Mouse (Mus musculus): ENCODE measurements around the gene Ptprn2.

Ptprn2 gene

GRCm38 (mm10) chr12:116975547-116975946 lies 490.0 kb downstream of the Ptprn2 start:
- DNase-seq (ENCODE audit: low spot score in 2 of 2) = no peak

DNA sequence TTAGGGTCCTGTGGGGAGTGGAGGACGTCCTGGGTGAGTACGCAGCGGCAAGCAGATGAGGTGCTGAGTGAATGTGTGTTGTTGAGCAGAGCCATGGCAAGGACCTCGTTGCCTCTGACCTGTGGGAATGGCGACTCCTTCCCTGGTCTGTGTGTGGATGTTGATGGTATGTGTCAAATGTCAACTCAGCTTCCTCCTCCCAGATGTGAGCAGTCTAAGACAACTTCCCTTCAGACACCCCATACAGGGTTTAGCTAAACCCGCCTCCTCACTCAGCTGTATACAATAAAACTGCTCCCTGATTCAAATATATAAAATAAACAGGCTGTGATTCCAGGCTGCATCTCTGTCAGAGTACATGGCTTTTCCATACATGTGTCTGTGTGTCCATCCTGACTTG lies 491.5 kb downstream of the Ptprn2 start:
- no peak for DNase-seq (ENCODE audit: low spot score in 2 of 2)

GRCm38 (mm10) chr12:116978201-116978600 lies 492.7 kb downstream of the Ptprn2 start:
- no peak for DNase-seq (ENCODE audit: low spot score in 2 of 2)

GRCm38 (mm10) chr12:116981315-116981714 lies 495.8 kb downstream of the Ptprn2 start:
- DNase-seq (ENCODE audit: low spot score in 2 of 2) = peak in 1 of 2 experiments; percentile 5

GRCm38 (mm10) chr12:116989144-116989543 lies 503.6 kb downstream of the Ptprn2 start:
- no peak for DNase-seq (ENCODE audit: low spot score in 2 of 2)

- no peak for DNase-seq (ENCODE audit: low spot score in 2 of 2)
These were observed 516.1 kb downstream of the Ptprn2 start for GRCm38 (mm10) chr12:117001546-117002148.

DNA sequence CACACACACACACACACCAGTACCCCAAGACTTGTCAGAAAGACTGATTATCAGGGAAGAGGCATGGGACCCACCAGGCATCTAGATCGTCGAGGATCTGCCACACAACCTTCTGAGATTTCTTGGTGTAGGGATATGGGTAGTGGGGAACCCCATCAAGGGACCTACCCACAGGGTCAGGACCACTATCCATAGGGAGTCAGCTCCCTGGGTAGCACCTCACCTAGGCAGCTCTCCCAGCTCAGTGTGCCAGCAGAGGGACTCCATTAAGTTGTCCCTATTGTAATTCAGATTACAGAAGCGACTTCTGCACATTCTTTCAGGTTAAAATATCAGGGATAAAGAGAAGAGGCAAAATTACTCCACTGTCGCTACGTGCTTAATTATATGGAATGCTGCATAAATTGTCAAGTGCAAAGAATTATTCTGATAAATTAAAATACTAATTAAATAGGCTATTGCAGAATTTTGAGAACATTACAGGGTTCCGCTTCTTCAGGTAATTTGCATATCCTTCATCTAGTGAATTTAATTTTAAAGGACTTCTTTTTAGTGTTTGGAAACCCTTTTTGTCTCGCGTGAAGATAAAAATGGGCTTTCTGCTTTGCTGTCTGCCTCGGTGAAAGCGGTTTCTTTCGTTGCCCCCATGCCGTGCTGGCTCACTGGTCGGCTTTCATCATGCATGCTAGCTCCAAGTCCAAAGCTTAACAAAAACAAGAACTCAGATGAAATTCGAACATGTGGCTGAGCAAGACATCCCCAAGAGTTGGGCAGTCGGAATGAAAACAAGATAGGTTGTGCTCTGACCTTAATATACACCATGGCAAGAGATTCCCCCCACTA lies 531.5 kb downstream of the Ptprn2 start:
- no peak for DNase-seq (ENCODE audit: low spot score in 2 of 2)

DNA sequence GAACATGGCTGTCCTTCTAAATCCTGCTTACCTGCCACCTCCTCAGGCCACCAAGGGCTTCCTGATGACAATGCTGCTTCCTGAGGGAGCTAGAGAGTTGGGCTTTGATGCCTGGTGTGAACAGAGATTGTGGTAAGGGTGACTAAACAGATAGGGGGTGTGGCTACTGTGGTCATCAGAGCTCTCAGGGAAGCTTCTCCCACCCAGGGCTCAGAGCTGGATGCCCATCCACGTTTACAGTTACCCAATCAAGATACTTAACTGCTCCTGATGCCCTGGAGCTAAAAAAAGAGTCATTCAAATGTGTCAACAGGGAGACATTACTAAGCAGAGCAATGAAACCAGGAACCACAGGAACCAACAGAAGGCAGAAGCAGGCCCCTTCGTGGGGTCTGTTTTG lies 532.4 kb downstream of the Ptprn2 start:
- no peak for DNase-seq (ENCODE audit: low spot score in 2 of 2)

DNA sequence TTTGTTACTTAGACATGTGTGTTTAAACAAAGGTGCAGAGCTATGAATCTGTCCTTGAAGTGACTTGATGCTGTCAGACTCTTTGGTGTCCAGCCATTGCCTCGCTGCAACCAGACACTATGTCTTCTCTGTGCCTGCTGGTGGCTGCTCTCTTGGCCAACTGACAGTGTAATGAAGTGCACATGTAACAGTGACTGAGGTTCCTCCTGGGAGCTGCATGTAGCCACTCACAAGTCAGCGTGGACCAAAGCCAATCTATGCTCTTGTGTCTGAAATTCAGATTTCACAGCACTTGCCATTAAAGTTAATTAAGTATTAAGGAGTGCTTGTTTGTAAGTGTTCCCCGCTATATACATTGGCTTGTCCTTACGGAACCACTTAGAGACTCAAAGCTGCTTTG lies 537.7 kb downstream of the Ptprn2 start:
- no peak for DNase-seq (ENCODE audit: low spot score in 2 of 2)

- DNase-seq (ENCODE audit: low spot score in 2 of 2) = no peak
These were observed 539.4 kb downstream of the Ptprn2 start for GRCm38 (mm10) chr12:117024916-117025315.

DNA sequence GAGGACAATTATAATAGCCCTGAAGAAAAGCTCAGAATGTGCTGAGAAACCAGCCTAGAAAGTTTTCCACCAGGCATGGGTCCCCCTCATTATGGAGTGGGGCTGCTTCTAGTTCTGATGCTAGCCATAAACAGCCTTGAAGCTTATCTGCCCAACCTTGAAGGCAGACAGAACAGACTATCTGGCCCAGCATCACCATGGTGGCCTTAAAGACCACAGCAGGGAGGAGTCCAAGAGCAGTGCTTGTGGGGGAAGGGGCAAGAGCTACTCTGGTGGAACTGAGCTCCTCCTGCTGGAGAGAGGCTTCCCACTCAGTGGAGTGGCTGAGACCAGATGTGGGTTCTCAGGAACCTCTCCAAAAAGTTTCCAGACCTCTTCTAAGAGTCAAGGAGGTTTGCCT lies 540.2 kb downstream of the Ptprn2 start:
- DNase-seq (ENCODE audit: low spot score in 2 of 2) = peak in 1 of 2 experiments; percentile 31

DNA sequence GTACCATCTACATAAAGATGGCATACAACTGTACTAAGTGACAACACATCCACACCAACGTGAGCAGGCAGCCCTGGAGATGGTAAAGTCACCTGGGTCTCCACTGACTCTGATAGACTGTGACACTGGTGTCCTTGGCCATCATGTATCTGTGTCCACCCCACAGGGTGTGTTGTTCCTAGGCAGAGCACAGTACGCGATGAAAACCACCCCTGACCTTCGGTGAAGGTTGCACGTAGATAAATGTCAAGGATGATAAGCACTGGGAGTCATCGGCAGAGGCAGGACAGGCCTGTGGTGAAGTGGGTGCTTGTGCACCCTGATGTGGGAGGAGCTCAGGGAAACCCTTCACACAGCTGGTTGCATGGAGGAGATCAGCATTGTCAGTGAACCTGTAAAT lies 541.8 kb downstream of the Ptprn2 start:
- DNase-seq (ENCODE audit: low spot score in 2 of 2) = no peak

DNA sequence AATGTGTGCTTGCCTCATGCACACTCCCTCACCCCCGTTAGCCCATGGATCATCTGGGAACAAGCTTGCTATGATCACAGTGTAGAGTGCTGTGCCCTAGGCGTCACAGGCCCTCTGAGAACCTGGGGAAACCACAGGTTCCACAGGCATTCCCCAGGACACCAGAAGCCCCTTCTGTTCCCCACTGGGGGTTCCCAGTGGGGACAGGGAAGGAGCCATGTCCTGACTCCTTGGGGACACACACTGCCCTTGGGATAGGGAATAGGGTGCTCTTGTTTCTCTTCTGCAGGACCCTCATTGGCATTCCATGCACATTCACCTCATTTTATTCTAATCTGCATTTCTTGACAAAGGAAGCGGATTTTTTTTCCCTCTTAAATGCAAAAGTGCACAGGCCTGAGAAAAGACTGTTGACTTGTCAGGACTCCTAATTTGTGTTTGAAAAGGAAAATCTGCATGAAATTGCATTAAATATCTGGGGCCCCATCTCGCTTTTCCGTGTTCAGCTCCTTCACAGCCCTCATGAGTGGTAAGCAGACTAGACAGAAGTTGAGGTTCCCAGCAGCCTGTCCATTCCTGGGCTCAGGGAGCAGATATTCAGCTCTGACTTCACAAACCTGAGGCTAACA lies 542.9 kb downstream of the Ptprn2 start:
- DNase-seq (ENCODE audit: low spot score in 2 of 2) = no peak

DNA sequence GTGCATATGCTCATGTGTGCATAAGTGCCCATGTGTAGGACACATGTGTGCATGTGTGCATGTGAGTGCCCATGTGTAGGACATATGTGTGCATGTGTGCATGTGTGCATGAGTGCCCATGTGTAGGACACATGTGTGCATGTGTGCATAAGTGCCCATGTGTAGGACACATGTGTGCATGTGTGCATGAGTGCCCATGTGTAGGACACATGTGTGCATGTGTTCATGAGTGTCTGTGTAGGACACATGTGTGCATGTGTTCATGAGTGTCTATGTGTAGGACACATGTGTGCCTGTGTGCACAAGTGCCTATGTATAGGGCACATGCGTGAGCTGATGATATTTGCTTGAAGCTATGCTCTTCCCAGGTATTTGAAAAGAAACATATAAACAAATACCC lies 547.7 kb downstream of the Ptprn2 start:
- DNase-seq (ENCODE audit: low spot score in 2 of 2) = no peak

- no peak for DNase-seq (ENCODE audit: low spot score in 2 of 2)
These were observed 549.0 kb downstream of the Ptprn2 start for GRCm38 (mm10) chr12:117034506-117034905.

DNA sequence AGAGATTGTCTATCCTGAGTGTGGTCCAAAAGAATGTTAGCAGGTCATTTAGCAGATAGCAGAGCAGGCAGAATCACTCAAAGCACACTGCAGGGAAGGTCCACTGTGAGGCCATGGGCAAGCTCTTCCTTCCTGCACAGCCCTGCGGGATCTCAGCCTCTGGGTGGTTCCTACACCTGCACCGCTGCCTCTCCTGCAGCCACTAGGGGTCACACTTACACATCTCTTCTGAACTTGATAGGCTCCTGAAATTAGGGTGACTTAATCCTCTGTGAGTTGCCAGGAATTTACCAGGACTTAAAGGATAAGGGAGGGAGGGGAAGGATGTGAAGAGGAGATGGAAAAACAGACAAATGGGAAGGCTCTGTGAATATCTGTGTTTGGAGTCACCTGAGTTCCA lies 549.7 kb downstream of the Ptprn2 start:
- peak; percentile 32 to 67 for DNase-seq (ENCODE audit: low spot score in 2 of 2)

DNA sequence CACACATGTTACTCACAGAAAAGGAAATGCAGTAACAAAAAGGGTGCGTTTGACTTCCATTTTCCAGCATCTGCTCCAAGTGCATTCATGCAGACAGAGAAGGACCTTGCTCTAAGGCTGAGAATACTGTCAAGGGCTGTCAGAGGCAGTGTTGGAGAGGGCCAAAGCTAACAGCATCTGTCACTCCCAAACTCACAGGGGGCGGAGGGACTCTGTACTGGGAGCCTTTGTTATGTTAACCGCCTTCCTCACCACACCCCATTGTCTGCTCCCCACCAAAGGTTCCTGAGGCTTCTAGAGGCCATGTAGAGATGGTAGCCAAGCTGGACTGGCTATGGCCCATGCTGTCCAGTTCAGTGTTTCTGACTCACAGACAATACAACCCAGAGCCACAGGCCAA lies 553.9 kb downstream of the Ptprn2 start:
- no peak for DNase-seq (ENCODE audit: low spot score in 2 of 2)

GRCm38 (mm10) chr12:117041409-117041808 lies 555.9 kb downstream of the Ptprn2 start:
- no peak for DNase-seq (ENCODE audit: low spot score in 2 of 2)

DNA sequence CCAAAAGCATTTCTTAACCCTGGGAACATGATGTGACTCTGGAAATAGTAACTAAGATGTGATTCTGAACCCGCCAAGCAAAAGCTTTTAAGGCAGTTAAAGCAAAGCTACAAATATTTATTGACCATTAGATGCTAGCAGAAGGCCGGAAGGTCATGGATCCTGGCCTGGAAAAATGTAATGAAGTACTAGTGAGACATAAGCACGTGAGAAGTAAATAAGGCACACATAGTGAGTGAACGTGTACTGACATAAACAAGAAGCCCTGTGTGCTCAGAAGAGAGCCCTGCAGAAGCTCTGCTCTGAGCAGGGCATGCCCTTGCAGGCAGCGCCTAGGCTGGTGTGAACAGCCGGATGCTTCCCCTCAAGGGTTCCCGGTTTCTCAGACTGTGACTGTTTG lies 557.2 kb downstream of the Ptprn2 start:
- no peak for DNase-seq (ENCODE audit: low spot score in 2 of 2)

DNA sequence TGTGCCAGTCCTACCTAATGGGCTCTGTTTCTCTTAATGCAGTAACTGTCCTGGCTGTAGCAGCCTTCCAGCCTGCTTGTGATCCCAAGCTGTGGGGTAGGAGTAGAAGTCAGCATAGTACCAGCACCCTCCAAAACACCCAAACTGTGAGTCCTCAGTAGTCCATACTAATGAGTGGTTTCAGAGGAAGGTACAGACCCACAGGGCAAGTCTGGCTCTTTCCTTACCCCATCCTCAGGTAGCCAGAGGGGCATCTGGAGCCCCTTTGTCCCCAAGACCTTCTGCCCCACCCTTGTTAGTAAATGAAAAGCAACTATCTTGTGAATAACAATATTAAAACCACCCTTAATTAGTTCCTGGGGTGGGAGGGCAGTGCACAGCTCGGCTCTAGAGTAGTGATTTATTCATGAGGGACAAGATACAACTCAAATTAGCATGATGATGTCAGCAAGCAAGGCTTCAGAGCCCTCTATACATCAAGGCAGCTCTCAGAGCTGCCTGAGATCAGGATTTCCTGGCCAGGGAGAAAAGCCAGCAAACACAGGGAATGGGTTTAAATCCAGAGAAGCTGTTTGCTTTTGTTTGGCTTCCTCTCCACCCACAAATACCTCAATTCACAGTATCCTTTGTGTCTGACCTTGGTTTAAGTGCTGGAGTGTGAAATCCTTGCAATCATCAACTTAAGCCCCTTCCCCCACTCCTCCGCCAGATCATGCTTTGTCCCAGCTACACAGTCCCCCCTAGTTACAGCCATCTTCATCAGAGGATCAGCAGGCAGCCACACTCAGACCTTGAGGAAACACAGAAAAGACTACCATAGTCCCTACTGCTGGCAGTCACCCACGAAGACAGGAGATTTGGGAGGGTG lies 562.1 kb downstream of the Ptprn2 start:
- DNase-seq (ENCODE audit: low spot score in 2 of 2) = no peak

DNA sequence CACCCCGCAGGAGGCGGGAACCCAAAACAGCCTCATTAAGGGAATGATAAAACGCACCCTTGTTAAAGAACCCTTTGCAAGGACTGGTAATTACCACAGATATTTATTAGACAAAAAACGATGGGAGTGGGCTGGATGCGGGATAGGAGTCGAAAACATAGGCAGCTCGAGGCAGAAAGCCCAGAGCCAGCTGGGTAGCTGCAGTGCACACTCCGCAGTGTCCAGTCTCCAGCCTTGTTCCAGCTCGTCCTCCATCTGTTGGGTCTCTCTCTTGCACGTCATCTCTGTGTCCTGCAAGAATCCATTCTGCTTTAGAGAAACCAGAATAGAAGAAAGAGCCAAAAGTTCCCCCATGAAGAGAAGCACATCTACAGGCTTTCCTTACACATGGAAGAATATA lies 564.3 kb downstream of the Ptprn2 start:
- DNase-seq (ENCODE audit: low spot score in 2 of 2) = peak in 1 of 2 experiments; percentile 14
